Mouse (Mus musculus): ENCODE measurements around the gene Lamtor3. TPM values are rescaled to one million over a fixed set of nuclear protein-coding genes. Genes with fewer than 3 reads are reported as not detected.
A peak's percentile ranks its signal among the peaks of the same experiment; 100 is the strongest.

Gene Lamtor3
- polyA plus RNA-seq (2015; fragmentation: Nextera tagmentation; extraction: Ambion mirVana): 111 and 113 TPM in 2 replicates

GRCm38 (mm10) chr3:137918172-137918931, at the start of gene Lamtor3:
Gene Lamtor3 (plus strand): TSS chr3:137918506.
- WGBS: under 1% methylated on average over 47 of the region's 47 CpGs

GRCm38 (mm10) chr3:137869395-137869794, 48.9 kb upstream of the Lamtor3 start:
- 84% methylated on average over 9 of the region's 9 CpGs for WGBS
- ATAC-seq (replicated peaks; ENCODE audit: low FRiP score): no peak
- H3K27ac ChIP-seq: no peak overlapping the region
- peaks cover 22% of the 10 kb centered on the region for H3K4me1 ChIP-seq
- no peaks in the 10 kb centered on the region for H3K27me3 ChIP-seq
- H3K9me3 ChIP-seq (replicated peaks): no peaks in the 10 kb centered on the region
- H3K4me3 ChIP-seq (replicated peaks): no peak overlapping the region
- peak overlapping the region; percentile 88; the same call in 1 of the 2 replicates for H3K4me2 ChIP-seq
- H3K36me3 ChIP-seq: peaks cover 14% of the 10 kb centered on the region; the same call in 1 of the 2 replicates
- no peak overlapping the region for H3K9ac ChIP-seq

More at GRCm38 (mm10) chr3:137918172-137918931, at the start of gene Lamtor3:
- H3K27ac ChIP-seq: peak within 1 kb of the TSS; percentile 83
- ATAC-seq (replicated peaks; ENCODE audit: low FRiP score): peak; percentile 89
- H3K36me3 ChIP-seq: peaks cover 17% of the 10 kb centered on the region
- H3K4me1 ChIP-seq: peaks cover 14% of the 10 kb centered on the region
- H3K9ac ChIP-seq: peak within 1 kb of the TSS; percentile 81
- peak within 1 kb of the TSS; percentile 70 for H3K4me2 ChIP-seq
- peak within 1 kb of the TSS; percentile 91 for H3K4me3 ChIP-seq (replicated peaks)
- H3K9me3 ChIP-seq (replicated peaks): no peaks in the 10 kb centered on the region
- H3K27me3 ChIP-seq: no peaks in the 10 kb centered on the region

GRCm38 (mm10) chr3:137879313-137879712, 39.0 kb upstream of the Lamtor3 start:
- no peaks in the 10 kb centered on the region for H3K27me3 ChIP-seq
- WGBS: 89% methylated on average over 3 of the region's 3 CpGs

GRCm38 (mm10) chr3:137880109-137880748, 38.1 kb upstream of the Lamtor3 start:
- Histone ChIP-seq H3K4me1 (no peaks in the 10 kb centered on the region), H3K9ac (no peak overlapping the region), H3K9me3 (replicated peaks) (no peaks in the 10 kb centered on the region), H3K36me3 (peaks cover 13% of the 10 kb centered on the region), H3K27me3 (no peaks in the 10 kb centered on the region), H3K4me2 (no peak overlapping the region), H3K27ac (no peak overlapping the region), H3K4me3 (replicated peaks) (no peak overlapping the region)
- WGBS: 77% methylated on average over 4 of the region's 4 CpGs
- ATAC-seq (replicated peaks; ENCODE audit: low FRiP score): no peak

More at GRCm38 (mm10) chr3:137879313-137879712, 39.0 kb upstream of the Lamtor3 start:
- Histone ChIP-seq H3K36me3 (peaks cover 13% of the 10 kb centered on the region), H3K9ac (no peak overlapping the region), H3K4me3 (replicated peaks) (no peak overlapping the region), H3K4me2 (no peak overlapping the region), H3K27ac (no peak overlapping the region), H3K4me1 (no peaks in the 10 kb centered on the region), H3K9me3 (replicated peaks) (no peaks in the 10 kb centered on the region)
- no peak for ATAC-seq (replicated peaks; ENCODE audit: low FRiP score)

- Histone ChIP-seq H3K27ac (no peak overlapping the region), H3K27me3 (no peaks in the 10 kb centered on the region), H3K4me3 (replicated peaks) (no peak overlapping the region), H3K36me3 (peaks cover 10% of the 10 kb centered on the region), H3K4me2 (no peak overlapping the region), H3K9ac (no peak overlapping the region), H3K9me3 (replicated peaks) (no peaks in the 10 kb centered on the region), H3K4me1 (no peaks in the 10 kb centered on the region)
- ATAC-seq (replicated peaks; ENCODE audit: low FRiP score): no peak
- WGBS: 95% methylated on average over 5 of the region's 5 CpGs
Observed at GRCm38 (mm10) chr3:137881093-137881492, 37.2 kb upstream of the Lamtor3 start.

GRCm38 (mm10) chr3:137887961-137888360, 30.3 kb upstream of the Lamtor3 start:
- 89% methylated on average over 7 of the region's 7 CpGs for WGBS
- H3K27me3 ChIP-seq: no peaks in the 10 kb centered on the region
- no peak overlapping the region for H3K4me3 ChIP-seq (replicated peaks)
- ATAC-seq (replicated peaks; ENCODE audit: low FRiP score): no peak
- H3K4me1 ChIP-seq: no peaks in the 10 kb centered on the region
- H3K4me2 ChIP-seq: no peak overlapping the region
- H3K9ac ChIP-seq: no peak overlapping the region
- no peaks in the 10 kb centered on the region for H3K9me3 ChIP-seq (replicated peaks)
- H3K36me3 ChIP-seq: peaks cover 32% of the 10 kb centered on the region
- H3K27ac ChIP-seq: no peak overlapping the region

GRCm38 (mm10) chr3:137891089-137891488, 27.2 kb upstream of the Lamtor3 start:
- ATAC-seq (replicated peaks; ENCODE audit: low FRiP score): no peak
- H3K27ac ChIP-seq: no peak overlapping the region

GRCm38 (mm10) chr3:137892118-137892517, 26.2 kb upstream of the Lamtor3 start:
- peaks cover 52% of the 10 kb centered on the region for H3K36me3 ChIP-seq
- no peaks in the 10 kb centered on the region for H3K4me1 ChIP-seq
- H3K4me2 ChIP-seq: no peak overlapping the region
- H3K4me3 ChIP-seq (replicated peaks): no peak overlapping the region
- no peak overlapping the region for H3K9ac ChIP-seq
- H3K27ac ChIP-seq: no peak overlapping the region
- H3K9me3 ChIP-seq (replicated peaks): no peaks in the 10 kb centered on the region
- WGBS: 96% methylated on average over 4 of the region's 4 CpGs
- no peak for ATAC-seq (replicated peaks; ENCODE audit: low FRiP score)
- no peaks in the 10 kb centered on the region for H3K27me3 ChIP-seq

More at GRCm38 (mm10) chr3:137891089-137891488, 27.2 kb upstream of the Lamtor3 start:
- H3K4me1 ChIP-seq: no peaks in the 10 kb centered on the region
- 86% methylated on average over 3 of the region's 3 CpGs for WGBS
- H3K27me3 ChIP-seq: no peaks in the 10 kb centered on the region
- peaks cover 56% of the 10 kb centered on the region for H3K36me3 ChIP-seq
- no peak overlapping the region for H3K9ac ChIP-seq
- H3K9me3 ChIP-seq (replicated peaks): no peaks in the 10 kb centered on the region
- no peak overlapping the region for H3K4me3 ChIP-seq (replicated peaks)
- no peak overlapping the region for H3K4me2 ChIP-seq

GRCm38 (mm10) chr3:137893789-137894188, 24.5 kb upstream of the Lamtor3 start:
- Histone ChIP-seq H3K4me2 (no peak overlapping the region), H3K4me1 (no peaks in the 10 kb centered on the region), H3K9ac (no peak overlapping the region), H3K9me3 (replicated peaks) (no peaks in the 10 kb centered on the region), H3K36me3 (peaks cover 64% of the 10 kb centered on the region), H3K27me3 (no peaks in the 10 kb centered on the region), H3K27ac (no peak overlapping the region), H3K4me3 (replicated peaks) (no peak overlapping the region)
- no peak for ATAC-seq (replicated peaks; ENCODE audit: low FRiP score)
- WGBS: 90% methylated on average over 4 of the region's 4 CpGs

GRCm38 (mm10) chr3:137895196-137895595, 23.1 kb upstream of the Lamtor3 start:
- Histone ChIP-seq H3K9ac (no peak overlapping the region), H3K9me3 (replicated peaks) (no peaks in the 10 kb centered on the region), H3K4me3 (replicated peaks) (no peak overlapping the region), H3K27me3 (no peaks in the 10 kb centered on the region), H3K4me2 (no peak overlapping the region), H3K36me3 (peaks cover 61% of the 10 kb centered on the region), H3K4me1 (no peaks in the 10 kb centered on the region), H3K27ac (no peak overlapping the region)
- WGBS: 92% methylated on average over 3 of the region's 3 CpGs
- ATAC-seq (replicated peaks; ENCODE audit: low FRiP score): no peak

- no peak for ATAC-seq (replicated peaks; ENCODE audit: low FRiP score)
- peaks cover 67% of the 10 kb centered on the region for H3K36me3 ChIP-seq
- no peaks in the 10 kb centered on the region for H3K9me3 ChIP-seq (replicated peaks)
- H3K4me1 ChIP-seq: no peaks in the 10 kb centered on the region
- no peak overlapping the region for H3K27ac ChIP-seq
- 53% methylated on average over 4 of the region's 4 CpGs for WGBS
- no peak overlapping the region for H3K4me3 ChIP-seq (replicated peaks)
- no peaks in the 10 kb centered on the region for H3K27me3 ChIP-seq
- no peak overlapping the region for H3K4me2 ChIP-seq
- H3K9ac ChIP-seq: no peak overlapping the region
Observed at GRCm38 (mm10) chr3:137896386-137896785, 21.9 kb upstream of the Lamtor3 start.

GRCm38 (mm10) chr3:137896867-137897266, 21.4 kb upstream of the Lamtor3 start:
- Histone ChIP-seq H3K9me3 (replicated peaks) (no peaks in the 10 kb centered on the region), H3K4me3 (replicated peaks) (no peak overlapping the region), H3K9ac (no peak overlapping the region), H3K27ac (no peak overlapping the region), H3K4me1 (no peaks in the 10 kb centered on the region), H3K27me3 (no peaks in the 10 kb centered on the region), H3K36me3 (peaks cover 72% of the 10 kb centered on the region), H3K4me2 (no peak overlapping the region)
- no peak for ATAC-seq (replicated peaks; ENCODE audit: low FRiP score)
- 92% methylated on average over 3 of the region's 3 CpGs for WGBS
